Mouse (Mus musculus) thymus, adult 2 months (tissue): ENCODE measurements around the gene Nudt8.

ENCODE experiments used
- CTCF ChIP-seq: fragments of 200-500 bp; IDR thresholded peaks from 2 replicates; pipeline ENCODE4 v1.5.1; 2012; ENCODE audit warnings: mild to moderate bottlenecking, control low read depth, low read length, moderate library complexity, borderline replicate concordance; ENCODE audit not compliant: control insufficient read depth, poor library complexity, insufficient read depth; ENCODE audit errors: extremely low read depth
- POLR2A ChIP-seq: fragments of 200-500 bp; IDR thresholded peaks from 2 replicates; pipeline ENCODE4 v1.6.1; 2012; ENCODE audit warnings: mild to moderate bottlenecking, low read length, control low read depth, moderate library complexity; ENCODE audit not compliant: control insufficient read depth, poor library complexity, insufficient read depth; ENCODE audit errors: extremely low read depth

DNA sequence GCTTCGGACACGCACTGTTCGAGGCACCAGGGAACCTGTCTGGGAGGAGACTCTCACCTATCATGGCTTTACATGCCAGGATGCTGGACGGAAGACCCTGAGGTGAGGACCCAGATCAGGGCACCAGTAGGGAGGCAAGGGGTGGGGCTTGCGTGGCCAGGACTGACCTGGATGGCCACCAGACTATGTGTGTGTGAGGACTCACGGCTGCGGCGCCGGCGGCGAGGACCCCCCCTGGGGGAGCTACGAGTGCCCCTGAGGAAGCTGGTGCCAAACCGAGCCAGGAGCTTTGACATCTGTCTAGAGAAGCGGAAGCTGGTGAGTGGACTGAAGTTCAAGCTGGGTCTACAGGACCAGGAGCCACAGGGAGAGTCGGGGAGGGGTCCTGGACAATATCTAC is 4.0 kb downstream of the Nudt8 start:
- TF ChIP-seq CTCF (no peak), POLR2A (no peak)
